Mouse (Mus musculus) embryonic facial prominence, embryonic 12.5 days (tissue): Measurements from ENCODE around the gene Stxbp5. TPM values are rescaled to one million over a fixed set of nuclear protein-coding genes. Genes with fewer than 3 reads are reported as not detected.

Experiments used
- ATAC-seq: fragments of 200-750 bp; cut with Nextera tagmentation; 2 replicates; pipeline ENCODE4 v1.8.0; 2017; ENCODE audit not compliant: insufficient number of reproducible peaks, insufficient read depth, low FRiP score, low TSS enrichment
- H3K27ac ChIP-seq: fragments of 300-500 bp; sonication (generic); 2 replicates; pipeline ENCODE4 v1.5.1; 2016; ENCODE audit warnings: mild to moderate bottlenecking
- H3K27me3 ChIP-seq: fragments of 300-500 bp; sonication (generic); 2 replicates; pipeline ENCODE4 v1.6.1; 2016; ENCODE audit warnings: mild to moderate bottlenecking, moderate library complexity
- H3K36me3 ChIP-seq: fragments of 300-500 bp; sonication (generic); 2 replicates; pipeline ENCODE4 v1.6.1; 2016; ENCODE audit warnings: mild to moderate bottlenecking
- H3K4me1 ChIP-seq: fragments of 300-500 bp; sonication (generic); 2 replicates; pipeline ENCODE4 v1.6.1; 2016
- H3K4me2 ChIP-seq: fragments of 300-500 bp; sonication (generic); replicated peaks from 2 replicates; pipeline ENCODE4 v1.6.1; 2016; ENCODE audit warnings: mild to moderate bottlenecking, moderate library complexity
- H3K4me3 ChIP-seq: fragments of 300-500 bp; sonication (generic); 2 replicates; pipeline ENCODE4 v1.5.1; 2016; ENCODE audit warnings: mild to moderate bottlenecking
- H3K9ac ChIP-seq: fragments of 300-500 bp; sonication (generic); 2 replicates; pipeline ENCODE4 v1.6.1; 2016; ENCODE audit warnings: mild to moderate bottlenecking, moderate library complexity
- H3K9me3 ChIP-seq: fragments of 300-500 bp; sonication (generic); 2 replicates; pipeline ENCODE4 v1.6.1; 2016; ENCODE audit warnings: mild to moderate bottlenecking, moderate library complexity
- WGBS: fragments of 180-500 bp; shearing (Covaris S2); methylation state at CpG from one replicate; pipeline ENCODE4 v1.1.7; 2016; 5-methylcytosine and 5-hydroxymethylcytosine counted together
- polyA plus RNA-seq: library from polyadenylated mRNA; unstranded; fragments of >200 nt; fragmentation: Nextera tagmentation; extraction: Ambion mirVana; gene quantifications from 2 replicates; pipeline ENCODE4 v1.2.1, GENCODE M21; 2016

Stxbp5 gene
- polyA plus RNA-seq, 1 experiment from 2014 or later, result 6.8 TPM

DNA sequence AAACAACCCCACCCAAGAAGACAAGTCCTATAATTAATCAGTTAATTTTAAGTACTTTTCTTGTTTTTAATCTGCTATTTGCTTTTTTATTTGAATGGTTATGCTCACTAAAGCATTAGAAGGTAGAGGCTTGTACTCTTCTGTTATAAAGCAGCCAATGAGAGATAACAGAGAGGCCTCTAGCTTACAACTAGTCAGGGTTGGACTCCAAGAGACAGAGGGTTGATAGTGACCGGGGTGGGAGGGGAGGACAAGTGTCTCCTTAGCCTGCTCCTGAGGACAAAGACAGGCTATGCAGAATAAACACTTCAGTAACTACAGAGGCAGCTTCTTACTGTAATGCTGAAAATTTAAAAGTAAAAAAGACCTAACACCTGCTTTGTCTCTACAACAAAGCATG, 101.8 kb downstream of the Stxbp5 start:
- H3K27me3 ChIP-seq, result no peaks in the 10 kb centered on the region
- H3K4me2 ChIP-seq, result no peak overlapping the region
- H3K27ac ChIP-seq, result no peak overlapping the region
- H3K4me1 ChIP-seq, result no peaks in the 10 kb centered on the region
- no peak overlapping the region for H3K4me3 ChIP-seq
- no peak for ATAC-seq
- H3K9ac ChIP-seq, result no peak overlapping the region
- 89% methylated on average over 1 of the region's 1 CpGs for WGBS
- H3K9me3 ChIP-seq, result no peaks in the 10 kb centered on the region
- H3K36me3 ChIP-seq, result peaks cover 9% of the 10 kb centered on the region; the same call in 1 of the 2 replicates

DNA sequence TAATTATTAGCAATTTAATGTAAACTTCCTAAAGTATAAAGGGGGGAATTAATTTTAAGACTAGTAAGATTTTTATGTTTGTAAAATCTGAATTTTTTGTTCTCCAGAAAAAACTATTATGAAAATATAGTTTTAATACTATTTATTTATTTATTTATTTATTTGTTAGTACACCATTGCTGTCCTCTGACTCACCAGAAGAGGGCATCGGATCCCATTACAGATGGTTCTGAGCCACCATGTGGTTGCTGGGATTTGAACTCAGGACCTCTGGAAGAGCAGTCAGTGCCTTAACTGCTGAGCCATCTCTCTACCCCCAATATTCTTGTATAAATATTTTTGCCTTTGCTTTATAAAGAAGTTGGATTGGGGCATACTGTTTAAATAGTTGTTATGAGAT, 104.5 kb downstream of the Stxbp5 start:
- no peak for ATAC-seq
- no peak overlapping the region for H3K4me2 ChIP-seq

DNA sequence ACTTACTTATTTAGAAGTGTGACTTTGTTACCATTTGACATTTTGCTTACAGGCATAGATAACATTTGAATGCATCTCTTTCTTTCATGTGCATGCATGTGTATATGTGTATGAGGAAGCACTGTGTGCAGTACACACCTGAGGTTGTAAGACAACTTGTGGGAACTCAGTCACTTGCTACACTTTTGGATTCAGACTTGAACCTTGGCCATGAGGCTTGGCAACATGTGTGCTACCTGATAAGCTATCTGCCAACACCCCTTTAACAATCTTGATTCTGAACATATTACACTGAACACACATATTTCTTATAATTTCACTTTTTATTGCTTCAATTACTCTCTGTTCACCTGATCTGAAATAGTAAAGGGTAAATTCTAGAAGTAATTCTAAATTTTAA, 106.5 kb downstream of the Stxbp5 start:
- no peak overlapping the region for H3K4me3 ChIP-seq
- H3K9ac ChIP-seq, result no peak overlapping the region
- H3K4me2 ChIP-seq, result no peak overlapping the region
- peaks cover 9% of the 10 kb centered on the region; the same call in 1 of the 2 replicates for H3K36me3 ChIP-seq
- no peaks in the 10 kb centered on the region for H3K4me1 ChIP-seq
- H3K27ac ChIP-seq, result no peak overlapping the region
- no peaks in the 10 kb centered on the region for H3K27me3 ChIP-seq
- ATAC-seq, result no peak
- H3K9me3 ChIP-seq, result no peaks in the 10 kb centered on the region

More for the DNA sequence above, 104.5 kb downstream of the Stxbp5 start:
- 86% methylated on average over 1 of the region's 1 CpGs for WGBS
- Histone ChIP-seq H3K36me3 (peaks cover 9% of the 10 kb centered on the region; the same call in 1 of the 2 replicates), H3K27me3 (no peaks in the 10 kb centered on the region), H3K9ac (no peak overlapping the region), H3K9me3 (no peaks in the 10 kb centered on the region), H3K4me1 (no peaks in the 10 kb centered on the region), H3K27ac (no peak overlapping the region), H3K4me3 (no peak overlapping the region)

DNA sequence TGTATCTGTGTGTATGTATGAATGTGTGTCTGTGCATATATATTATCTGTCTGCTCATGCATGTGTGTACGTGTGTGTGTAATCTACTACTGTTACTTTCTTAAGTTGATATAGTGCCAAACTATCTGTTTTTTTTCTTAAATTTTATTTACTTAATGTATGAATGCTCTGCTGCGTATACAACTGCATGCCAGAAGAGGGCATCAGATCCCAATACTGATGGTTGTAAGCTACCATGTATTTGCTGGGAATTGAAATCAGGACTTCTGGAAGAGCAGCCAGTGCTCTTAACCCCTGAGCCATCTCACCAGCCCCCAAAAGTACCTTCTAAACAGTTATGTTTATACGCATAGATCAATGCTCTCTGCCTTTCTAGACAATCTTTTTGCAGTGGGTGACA, 109.9 kb downstream of the Stxbp5 start:
- no peak for ATAC-seq
- no peak overlapping the region for H3K4me3 ChIP-seq
- H3K27me3 ChIP-seq, result no peaks in the 10 kb centered on the region
- 84% methylated on average over 3 of the region's 3 CpGs for WGBS
- no peaks in the 10 kb centered on the region for H3K4me1 ChIP-seq
- no peaks in the 10 kb centered on the region for H3K9me3 ChIP-seq
- no peak overlapping the region for H3K27ac ChIP-seq
- no peak overlapping the region for H3K4me2 ChIP-seq
- H3K9ac ChIP-seq, result no peak overlapping the region
- no peaks in the 10 kb centered on the region for H3K36me3 ChIP-seq

DNA sequence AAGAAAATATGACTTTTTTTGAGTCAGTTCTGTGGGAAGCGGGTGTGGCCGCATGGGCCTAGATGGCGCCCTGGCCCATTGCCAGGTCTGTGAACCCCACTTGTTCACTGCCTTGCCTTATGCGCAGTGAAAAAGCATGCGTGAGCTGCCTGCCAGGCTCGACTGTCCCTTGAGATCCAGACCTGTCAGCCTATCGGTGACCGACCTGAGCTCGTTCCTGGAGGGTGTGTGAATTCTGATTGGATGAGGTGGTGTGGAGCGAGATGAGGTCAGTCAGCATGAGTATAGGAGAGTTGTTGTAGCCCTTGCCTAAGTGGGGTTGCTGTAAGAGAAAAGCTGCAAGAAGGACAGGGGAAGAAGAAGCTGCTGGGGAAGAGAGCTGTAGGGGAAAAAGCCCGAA, 114.4 kb downstream of the Stxbp5 start:
- Histone ChIP-seq H3K36me3 (no peaks in the 10 kb centered on the region), H3K9me3 (no peaks in the 10 kb centered on the region), H3K27me3 (no peaks in the 10 kb centered on the region), H3K27ac (no peak overlapping the region), H3K4me1 (no peaks in the 10 kb centered on the region), H3K4me3 (no peak overlapping the region), H3K9ac (no peak overlapping the region), H3K4me2 (no peak overlapping the region)
- ATAC-seq, result no peak
- WGBS, result 85% methylated on average over 11 of the region's 11 CpGs

DNA sequence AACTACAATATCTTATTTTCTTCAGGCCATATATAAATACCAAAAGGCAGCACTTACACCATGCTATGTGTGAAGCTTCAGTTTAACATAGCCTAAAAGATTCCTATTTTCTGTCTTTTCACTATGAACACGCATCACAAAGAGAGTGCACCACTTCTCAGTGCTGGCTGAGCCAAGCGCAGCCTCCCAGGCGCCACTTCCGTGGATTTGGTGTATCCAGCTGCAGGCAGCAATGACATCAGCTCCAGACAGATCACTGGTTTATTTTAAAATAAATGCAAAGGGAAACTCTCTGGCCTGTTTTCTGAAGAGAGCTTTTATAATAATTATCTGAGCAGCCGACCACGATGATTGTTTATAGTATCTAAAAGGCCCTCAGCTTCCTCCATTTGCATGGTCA, 115.2 kb downstream of the Stxbp5 start:
- Histone ChIP-seq H3K27ac (no peak overlapping the region), H3K4me1 (no peaks in the 10 kb centered on the region), H3K36me3 (no peaks in the 10 kb centered on the region), H3K27me3 (no peaks in the 10 kb centered on the region), H3K4me3 (no peak overlapping the region), H3K9ac (no peak overlapping the region), H3K9me3 (no peaks in the 10 kb centered on the region), H3K4me2 (no peak overlapping the region)
- 72% methylated on average over 6 of the region's 6 CpGs for WGBS
- no peak for ATAC-seq

DNA sequence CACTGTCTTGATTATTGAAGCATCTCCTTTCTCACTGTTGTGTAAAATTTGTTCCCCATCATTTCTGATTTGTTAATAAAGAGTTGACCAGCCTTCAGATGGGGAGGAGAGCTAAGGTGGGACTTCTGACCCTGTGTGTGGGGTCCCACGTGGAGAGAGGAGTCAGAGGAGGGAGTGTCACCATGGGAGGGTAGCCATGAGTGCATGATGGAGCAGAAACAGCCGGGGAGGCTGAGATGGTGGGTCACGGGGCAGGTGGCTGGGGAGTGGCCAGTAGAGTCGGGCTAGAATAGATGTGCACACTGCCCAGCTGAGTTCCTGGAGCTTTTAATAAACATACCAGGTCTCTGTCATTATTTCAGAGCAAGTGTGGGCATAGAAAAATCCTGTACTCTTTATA, 121.0 kb downstream of the Stxbp5 start:
- Histone ChIP-seq H3K4me2 (no peak overlapping the region), H3K9me3 (no peaks in the 10 kb centered on the region), H3K27ac (no peak overlapping the region), H3K4me3 (no peak overlapping the region), H3K4me1 (no peaks in the 10 kb centered on the region), H3K9ac (no peak overlapping the region), H3K27me3 (no peaks in the 10 kb centered on the region), H3K36me3 (no peaks in the 10 kb centered on the region)
- 62% methylated on average over 4 of the region's 4 CpGs for WGBS
- ATAC-seq, result no peak

DNA sequence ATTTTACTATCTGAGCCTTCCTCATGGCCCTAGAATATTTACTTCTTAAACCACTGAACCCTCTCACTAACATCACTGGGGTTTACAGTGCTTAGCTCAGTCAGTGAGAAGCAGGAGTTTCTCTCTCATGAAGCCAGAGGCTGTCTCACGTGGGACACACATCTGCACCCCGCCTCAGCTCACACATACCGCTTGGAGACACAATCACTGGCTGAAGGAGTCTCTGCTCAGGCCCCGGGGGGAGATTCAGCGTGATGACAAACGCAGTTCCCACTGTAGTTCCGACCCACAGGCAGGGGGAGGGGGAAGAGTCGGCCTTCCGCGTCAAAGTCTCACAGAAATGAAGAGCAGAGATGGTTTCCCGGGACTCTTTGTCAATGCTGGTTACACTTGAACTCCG, 130.6 kb downstream of the Stxbp5 start:
- H3K27me3 ChIP-seq, result no peaks in the 10 kb centered on the region
- H3K9ac ChIP-seq, result no peak overlapping the region
- H3K4me1 ChIP-seq, result no peaks in the 10 kb centered on the region
- H3K27ac ChIP-seq, result no peak overlapping the region
- peaks cover 5% of the 10 kb centered on the region; the same call in 1 of the 2 replicates for H3K36me3 ChIP-seq
- no peak for ATAC-seq
- H3K9me3 ChIP-seq, result no peaks in the 10 kb centered on the region
- H3K4me3 ChIP-seq, result no peak overlapping the region
- H3K4me2 ChIP-seq, result no peak overlapping the region
- WGBS, result 71% methylated on average over 12 of the region's 12 CpGs

DNA sequence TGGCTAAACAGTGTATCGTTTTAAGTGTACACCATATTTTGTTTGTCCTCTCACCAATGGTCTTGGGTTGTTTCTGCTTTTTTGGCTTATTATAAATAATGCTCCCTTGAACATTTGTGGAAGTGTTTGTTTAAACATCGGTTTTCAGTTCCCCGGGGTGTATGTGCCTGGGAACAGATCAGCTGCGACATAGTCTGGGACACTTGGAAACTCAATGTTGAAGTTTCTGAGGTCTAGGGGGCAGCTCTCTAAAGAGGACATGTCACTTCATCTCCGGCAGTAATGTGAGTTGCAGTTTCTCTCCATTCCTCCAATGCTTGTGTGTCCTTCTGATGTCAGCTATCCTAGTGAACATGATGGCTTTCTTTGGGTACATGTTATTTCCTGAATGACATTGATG, 137.0 kb downstream of the Stxbp5 start:
- peaks cover 17% of the 10 kb centered on the region for H3K36me3 ChIP-seq
- no peak overlapping the region for H3K27ac ChIP-seq
- no peak overlapping the region for H3K4me3 ChIP-seq
- H3K9me3 ChIP-seq, result no peaks in the 10 kb centered on the region
- no peak overlapping the region for H3K9ac ChIP-seq
- H3K27me3 ChIP-seq, result no peaks in the 10 kb centered on the region
- H3K4me2 ChIP-seq, result no peak overlapping the region
- 88% methylated on average over 5 of the region's 5 CpGs for WGBS
- H3K4me1 ChIP-seq, result no peaks in the 10 kb centered on the region
- no peak for ATAC-seq

DNA sequence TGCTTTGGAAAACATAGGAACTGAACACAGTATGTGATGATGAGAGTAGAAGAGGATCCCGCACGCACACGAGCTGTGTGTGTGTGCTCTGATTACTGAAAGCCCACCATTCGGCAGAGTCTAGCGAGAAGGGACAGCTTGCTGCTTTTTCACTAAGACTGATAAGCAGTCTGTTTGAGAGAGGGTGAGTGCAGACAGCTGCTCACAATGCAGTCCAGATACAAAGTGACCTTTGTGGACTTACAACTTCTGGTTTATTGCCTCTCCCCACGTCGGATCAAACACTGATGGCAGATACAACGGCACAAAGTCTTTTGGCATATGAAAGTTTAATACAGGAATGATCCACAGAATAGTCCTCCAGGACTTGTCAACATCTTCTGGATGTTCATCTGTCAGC, 140.6 kb downstream of the Stxbp5 start:
- Histone ChIP-seq H3K9me3 (no peaks in the 10 kb centered on the region), H3K4me3 (no peak overlapping the region), H3K36me3 (peaks cover 13% of the 10 kb centered on the region; the same call in 1 of the 2 replicates), H3K4me1 (no peaks in the 10 kb centered on the region), H3K9ac (no peak overlapping the region), H3K27ac (no peak overlapping the region), H3K4me2 (no peak overlapping the region), H3K27me3 (no peaks in the 10 kb centered on the region)
- no peak for ATAC-seq
- WGBS, result 82% methylated on average over 8 of the region's 8 CpGs

DNA sequence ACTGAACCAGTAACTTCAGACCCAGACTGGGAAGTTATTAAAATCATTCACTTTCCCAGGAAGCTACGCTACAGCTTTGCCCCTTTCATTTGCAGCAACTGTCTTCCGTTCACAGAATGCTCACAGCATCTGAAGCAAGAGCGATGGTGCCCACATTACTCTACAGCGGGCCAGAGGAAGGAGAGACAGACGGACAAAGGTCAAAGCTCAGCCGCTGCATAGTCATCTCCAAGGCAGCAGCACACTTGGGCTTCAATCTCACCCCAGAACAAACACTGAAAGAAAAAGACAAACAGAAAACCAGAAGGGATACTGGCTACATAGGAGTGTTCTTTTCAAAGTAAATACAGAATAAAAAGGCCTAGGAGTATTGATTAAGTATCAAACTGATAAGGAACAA, 144.3 kb downstream of the Stxbp5 start:
- H3K36me3 ChIP-seq, result peaks cover 5% of the 10 kb centered on the region; the same call in 1 of the 2 replicates
- WGBS, result 64% methylated on average over 6 of the region's 6 CpGs
- H3K4me3 ChIP-seq, result no peak overlapping the region
- no peak overlapping the region for H3K27ac ChIP-seq
- H3K9ac ChIP-seq, result no peak overlapping the region
- H3K4me2 ChIP-seq, result no peak overlapping the region
- no peaks in the 10 kb centered on the region for H3K27me3 ChIP-seq
- no peak for ATAC-seq
- no peaks in the 10 kb centered on the region for H3K4me1 ChIP-seq
- H3K9me3 ChIP-seq, result no peaks in the 10 kb centered on the region

DNA sequence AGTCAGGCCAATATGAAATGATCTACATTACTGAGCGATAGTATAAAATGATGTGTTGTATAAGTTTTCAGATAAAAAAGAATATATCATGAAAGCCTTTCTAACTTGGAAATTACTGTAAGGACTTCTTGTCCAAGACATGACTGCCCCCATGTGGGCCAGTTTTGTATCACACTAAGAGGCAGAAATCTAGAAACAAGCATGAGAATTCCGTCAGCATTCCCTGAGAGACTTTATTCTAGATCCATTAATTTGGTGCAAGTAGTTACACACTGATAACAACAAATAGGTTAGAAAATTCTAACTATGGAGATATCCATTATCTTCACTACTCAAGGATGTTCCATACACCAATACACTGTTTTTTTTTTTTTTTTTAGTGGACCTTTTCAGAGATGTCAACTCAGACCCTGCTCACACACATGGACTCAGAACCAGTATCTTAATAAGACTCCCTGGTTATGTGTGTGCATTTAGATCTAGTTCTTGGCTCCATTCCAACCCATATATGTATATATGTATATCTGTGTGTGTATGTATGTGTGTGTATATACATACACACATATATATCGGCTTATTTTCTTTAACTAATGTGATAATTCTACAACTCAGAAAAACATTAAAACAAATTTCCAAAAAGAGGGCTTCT, 145.9 kb downstream of the Stxbp5 start:
- 46% methylated on average over 3 of the region's 3 CpGs for WGBS
- Histone ChIP-seq H3K36me3 (no peaks in the 10 kb centered on the region), H3K4me3 (no peak overlapping the region), H3K9ac (no peak overlapping the region), H3K4me1 (no peaks in the 10 kb centered on the region), H3K4me2 (no peak overlapping the region), H3K9me3 (no peaks in the 10 kb centered on the region), H3K27me3 (no peaks in the 10 kb centered on the region), H3K27ac (no peak overlapping the region)
- no peak for ATAC-seq
